Mouse (Mus musculus) c-Kit-negative CD71-positive TER-119-positive erythroid progenitor cells, embryonic 14.5 days (primary cell): ENCODE measurements at regions not wholly inside any gene's neighbourhood (a gene's known extent, or its start where the extent isn't known, plus 50 kb on each side); places are given as distances from the start of the nearest gene placed in this dataset.

ENCODE experiments used
- DNase-seq: peaks from one replicate; pipeline ENCODE4 v3.0.0-alpha.2; 2013; ENCODE audit warnings: low read depth, low spot score

- no peak for DNase-seq
Measured at GRCm38 (mm10) chr10:16438414-16438813, 1284.6 kb upstream of the Cited2 start.

GRCm38 (mm10) chr10:16440932-16441640, 1281.9 kb upstream of the Cited2 start:
- DNase-seq: no peak

GRCm38 (mm10) chr10:16441661-16442072, 1281.4 kb upstream of the Cited2 start:
- DNase-seq: no peak

GRCm38 (mm10) chr10:16443901-16444300, 1279.1 kb upstream of the Cited2 start:
- no peak for DNase-seq

DNA sequence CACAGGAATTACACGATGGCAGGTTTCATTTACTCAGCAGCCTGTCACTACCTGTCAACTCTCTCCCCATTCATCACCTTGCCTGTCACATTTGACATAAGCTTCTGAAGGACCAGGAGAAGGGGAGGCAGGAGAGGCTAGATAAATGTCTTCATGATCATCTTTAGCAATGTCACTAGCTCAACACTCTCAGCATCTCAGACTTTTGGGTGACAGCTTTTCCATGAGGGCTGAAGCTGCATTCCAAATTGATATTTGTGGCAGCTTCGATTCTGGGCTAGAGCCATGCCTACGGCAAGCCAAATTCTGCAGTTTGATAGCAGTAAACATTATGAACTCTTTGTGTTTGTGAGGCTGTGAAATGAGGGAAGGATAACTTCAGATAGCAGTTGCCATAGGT, 1255.1 kb upstream of the Cited2 start:
- no peak for DNase-seq

DNA sequence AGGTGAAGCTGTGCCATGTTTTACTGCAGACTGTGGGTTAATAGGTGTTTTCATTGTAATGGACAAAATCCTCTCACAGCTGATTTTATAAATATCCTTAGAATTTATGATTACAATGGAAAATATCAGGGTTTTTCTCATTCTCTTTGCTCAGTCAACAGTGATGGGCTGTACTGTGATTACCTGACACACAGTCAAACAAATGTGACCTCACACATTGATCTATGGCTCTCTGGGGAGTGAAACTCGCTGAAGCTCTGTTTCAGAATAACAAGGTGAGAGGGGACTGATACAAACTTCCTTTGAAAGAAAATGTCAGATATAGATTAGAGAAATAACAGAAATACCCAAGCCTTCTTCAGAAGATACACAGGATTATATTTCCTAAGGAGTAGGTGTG, 1253.3 kb upstream of the Cited2 start:
- no peak for DNase-seq

DNA sequence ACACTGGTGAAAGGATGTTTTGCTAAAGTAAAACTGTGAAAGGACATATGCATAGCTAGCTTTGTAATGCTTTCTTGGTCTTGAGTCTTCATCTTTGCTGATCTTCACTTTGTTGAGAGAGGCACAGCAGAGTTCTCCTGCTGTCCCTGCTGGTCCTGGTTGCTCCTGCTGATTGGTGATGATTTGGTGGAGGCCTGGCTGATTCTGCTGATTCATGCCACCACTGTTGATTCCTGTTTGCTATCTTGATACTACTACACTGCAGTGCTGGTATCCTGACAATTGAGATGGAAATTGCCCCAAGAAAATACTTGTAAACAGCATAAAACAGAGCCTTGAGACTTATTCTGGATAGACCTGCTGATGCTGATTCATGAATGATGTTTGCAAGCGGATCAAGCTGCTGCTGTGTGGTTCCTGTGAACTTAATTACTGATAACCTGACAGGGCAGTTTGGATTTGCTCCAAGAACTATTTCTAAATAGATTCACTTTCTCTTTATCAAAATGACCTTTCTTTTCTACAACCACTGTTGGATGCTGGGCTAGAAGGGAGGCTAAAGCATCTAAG, 1249.0 kb upstream of the Cited2 start:
- no peak for DNase-seq

- DNase-seq: no peak
Measured at GRCm38 (mm10) chr10:16498580-16498979, 1224.4 kb upstream of the Cited2 start.

- DNase-seq: no peak
Measured at GRCm38 (mm10) chr10:16507681-16508080, 1215.3 kb upstream of the Cited2 start.

DNA sequence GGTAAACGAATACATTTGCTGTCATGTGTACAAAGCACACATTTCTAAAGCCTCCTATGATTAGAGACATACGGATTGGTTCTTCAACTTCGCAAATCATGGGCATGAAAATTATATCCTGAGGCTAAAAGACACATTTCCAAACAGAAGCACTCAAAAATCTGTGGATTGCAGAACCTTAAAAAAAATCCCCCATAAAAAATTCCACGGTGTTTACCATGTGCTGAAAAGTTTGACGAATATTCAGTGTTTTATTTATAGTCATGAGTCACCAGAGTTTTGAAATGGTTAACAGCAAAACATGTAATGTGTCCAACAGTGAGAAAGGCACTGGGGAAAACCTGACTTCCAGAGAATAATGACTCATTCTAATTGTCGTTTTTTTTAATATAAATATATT, 1214.9 kb upstream of the Cited2 start:
- no peak for DNase-seq

- no peak for DNase-seq
Measured at GRCm38 (mm10) chr10:16514656-16515055, 1208.4 kb upstream of the Cited2 start.

GRCm38 (mm10) chr10:16521895-16522294, 1201.1 kb upstream of the Cited2 start:
- DNase-seq: no peak

DNA sequence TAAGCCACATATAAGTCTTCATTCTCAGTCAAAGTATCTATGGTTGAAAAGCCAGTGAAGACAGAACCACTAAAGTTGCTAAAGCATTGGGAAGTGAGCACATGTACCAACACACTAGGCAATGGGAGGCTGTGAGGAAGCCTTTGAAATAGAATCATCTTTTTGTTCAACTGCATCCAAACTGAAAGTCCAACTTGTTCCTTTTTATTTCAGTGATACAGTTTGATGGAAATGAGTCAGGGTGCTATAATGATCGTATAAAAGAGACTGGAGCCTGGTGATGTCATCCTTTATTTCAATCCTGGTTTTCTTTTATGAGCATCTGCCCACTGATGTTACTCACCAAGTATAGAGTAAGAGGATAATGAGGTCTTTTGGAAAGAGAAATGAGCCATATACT, 1198.9 kb upstream of the Cited2 start:
- no peak for DNase-seq

GRCm38 (mm10) chr10:16527693-16528092, 1195.3 kb upstream of the Cited2 start:
- DNase-seq: no peak

DNA sequence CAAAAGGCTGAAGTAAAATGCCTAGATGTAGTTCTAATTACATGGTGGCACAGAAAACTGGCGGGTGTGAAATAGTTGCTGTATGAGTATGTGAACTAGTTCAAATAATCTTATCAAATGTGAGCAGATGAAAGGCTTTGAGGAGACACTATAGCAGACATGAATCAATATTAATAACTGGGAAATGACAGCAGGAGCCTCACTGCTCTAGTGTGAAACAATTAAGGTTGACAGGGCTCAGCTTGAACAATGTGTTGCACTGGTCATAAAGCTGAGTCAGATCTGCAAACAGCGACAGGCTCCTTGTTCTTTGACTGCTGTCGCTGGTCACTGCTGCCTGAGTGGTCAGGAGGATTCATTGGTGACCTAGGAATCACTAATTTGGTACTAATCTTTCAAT, 1185.4 kb upstream of the Cited2 start:
- no peak for DNase-seq

- DNase-seq: no peak
Measured at GRCm38 (mm10) chr10:16538379-16538778, 1184.6 kb upstream of the Cited2 start.

GRCm38 (mm10) chr10:16545445-16545844, 1177.6 kb upstream of the Cited2 start:
- no peak for DNase-seq

GRCm38 (mm10) chr10:16552861-16553635, 1170.0 kb upstream of the Cited2 start:
- DNase-seq: no peak

GRCm38 (mm10) chr10:16574568-16574967, 1148.5 kb upstream of the Cited2 start:
- DNase-seq: no peak

DNA sequence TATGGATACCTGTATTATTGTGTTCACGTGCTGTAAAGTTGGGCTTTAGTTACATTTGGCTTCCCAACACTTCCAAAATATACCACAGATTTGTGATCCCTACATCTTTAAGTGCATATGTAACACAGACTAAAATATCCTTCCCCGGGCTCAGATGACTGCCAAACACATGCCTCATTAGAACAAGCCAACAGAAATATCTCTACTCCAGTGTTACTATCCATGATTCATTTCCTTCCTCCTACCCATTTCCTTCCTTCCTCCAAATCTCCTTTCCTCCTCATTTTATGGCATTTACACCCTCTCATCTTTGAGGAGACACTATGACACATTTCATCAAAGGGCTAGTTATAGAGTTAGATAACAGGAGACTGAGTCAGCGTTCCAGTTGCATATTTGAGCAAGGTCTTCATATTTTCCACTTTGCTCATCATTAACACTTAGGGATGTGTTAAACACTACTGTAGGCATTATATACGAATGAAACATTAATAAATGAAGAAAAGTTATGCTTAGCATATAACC, 1144.4 kb upstream of the Cited2 start:
- DNase-seq: no peak

DNA sequence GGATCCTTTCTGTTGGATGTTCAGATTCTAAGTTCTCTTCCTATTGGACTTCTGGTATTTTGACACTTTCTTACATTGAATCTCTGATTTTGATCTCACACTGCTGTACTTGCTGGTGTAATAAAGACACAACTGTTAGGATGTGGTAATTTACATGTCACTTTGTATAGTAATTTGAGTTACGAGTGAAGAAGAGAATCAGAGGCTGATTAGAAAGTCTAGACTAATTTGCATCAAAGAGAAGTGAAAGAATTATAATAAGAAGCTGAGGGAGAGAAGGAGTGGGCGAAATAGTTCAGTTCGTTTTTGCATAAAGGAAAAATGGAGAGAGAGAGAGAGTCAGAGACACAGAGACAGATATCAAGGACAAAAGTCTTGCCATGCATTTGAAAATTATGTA, 1142.8 kb upstream of the Cited2 start:
- no peak for DNase-seq

- DNase-seq: no peak
Measured at GRCm38 (mm10) chr10:16588833-16589232, 1134.2 kb upstream of the Cited2 start.

- DNase-seq: no peak
Measured at GRCm38 (mm10) chr10:16589399-16589798, 1133.6 kb upstream of the Cited2 start.
